Mouse (Mus musculus): Measurements from ENCODE around the gene Rdh16. TPM values are rescaled to one million over a fixed set of nuclear protein-coding genes. Genes with fewer than 3 reads are reported as not detected.

The Rdh16 gene
- total RNA-seq, 1 experiment from 2014 or later: 0.12 TPM

Other genes starting within 250 kb of the Rdh16 start
- 196 and 254 TPM in 2 replicates for gene Lrp1, start 180.0 kb upstream of the Rdh16 start, total RNA-seq (2021)
- gene Stat6, start 158.2 kb upstream of the Rdh16 start, total RNA-seq (2021): 117 and 121 TPM in 2 replicates
- gene Nemp1, start 134.3 kb upstream of the Rdh16 start, total RNA-seq (2021): 9.6 and 13.7 TPM in 2 replicates
- 19.0 and 21.7 TPM in 2 replicates for gene Nab2, start 132.6 kb upstream of the Rdh16 start, total RNA-seq (2021)
- gene Myo1a, start 96.0 kb upstream of the Rdh16 start, total RNA-seq (2021): 0.33 and 1.1 TPM in 2 replicates
- gene Tac2, start 76.7 kb upstream of the Rdh16 start, total RNA-seq (2021): not detected in 2 replicates
- 12.3 and 13.5 TPM in 2 replicates for gene Zbtb39, start 61.6 kb upstream of the Rdh16 start, total RNA-seq (2021)
- 10.9 and 11.4 TPM in 2 replicates for gene Gpr182, start 49.4 kb upstream of the Rdh16 start, total RNA-seq (2021)
- gene Rdh1, start 41.4 kb upstream of the Rdh16 start, total RNA-seq (2021): 0.57 and 1.3 TPM in 2 replicates
- gene Rdh16f1, start 41.4 kb upstream of the Rdh16 start, total RNA-seq (2021): 1.0 and 2.7 TPM in 2 replicates
- not detected in 2 replicates for gene Rdh9, start 24.8 kb upstream of the Rdh16 start, total RNA-seq (2021)
- gene Rdh19, start 48.8 kb downstream of the Rdh16 start, total RNA-seq (2021): not detected in 2 replicates
- not detected in 2 replicates for gene Rdh16f2, start 65.3 kb downstream of the Rdh16 start, total RNA-seq (2021)
- gene Rdh7, start 87.7 kb downstream of the Rdh16 start, total RNA-seq (2021): 5.8 TPM in 1 of 2 replicates, not detected in the other
- 0.82 and 2.6 TPM in 2 replicates for gene Sdr9c7, start 97.4 kb downstream of the Rdh16 start, total RNA-seq (2021)
- 1.1 TPM in 1 of 2 replicates, not detected in the other for gene Hsd17b6, start 206.5 kb downstream of the Rdh16 start, total RNA-seq (2021)
- 6.6 and 6.8 TPM in 2 replicates for gene Prim1, start 214.0 kb downstream of the Rdh16 start, total RNA-seq (2021)
- gene Naca, start 234.4 kb downstream of the Rdh16 start, total RNA-seq (2021): 566 and 612 TPM in 2 replicates